Mouse (Mus musculus) neural tube, embryonic 14.5 days (tissue): ENCODE data around the gene Inca1. TPM values are rescaled to one million over a fixed set of nuclear protein-coding genes. Genes with fewer than 3 reads are reported as not detected.

Experiments
- ATAC-seq: fragments of 200-750 bp; cut with Nextera tagmentation; 2 replicates; pipeline ENCODE4 v1.8.0; 2017; ENCODE audit warnings: low read depth, mild to moderate bottlenecking, moderate TSS enrichment, moderate library complexity
- H3K27ac ChIP-seq: fragments of 300-500 bp; sonication (generic); 2 replicates; pipeline ENCODE4 v1.5.1; 2014; ENCODE audit warnings: low read depth, mild to moderate bottlenecking, control low read depth, low read length, moderate library complexity, mixed read lengths
- H3K27me3 ChIP-seq: fragments of 300-500 bp; sonication (generic); 2 replicates; pipeline ENCODE4 v1.6.1; 2014; ENCODE audit warnings: low read length; ENCODE audit not compliant: control insufficient read depth, insufficient read depth
- H3K36me3 ChIP-seq: fragments of 300-500 bp; sonication (generic); 2 replicates; pipeline ENCODE4 v1.6.1; 2014; ENCODE audit warnings: low read length, mixed read lengths; ENCODE audit not compliant: control insufficient read depth, insufficient read depth
- H3K4me1 ChIP-seq: fragments of 300-500 bp; sonication (generic); 2 replicates; pipeline ENCODE4 v1.6.1; 2014; ENCODE audit warnings: low read length; ENCODE audit not compliant: control insufficient read depth, insufficient read depth
- H3K4me2 ChIP-seq: fragments of 300-500 bp; sonication (generic); 2 replicates; pipeline ENCODE4 v1.6.1; 2014; ENCODE audit warnings: mild to moderate bottlenecking, low read depth, low read length, control low read depth
- H3K4me3 ChIP-seq: fragments of 300-500 bp; sonication (generic); 2 replicates; pipeline ENCODE4 v1.5.1; 2014; ENCODE audit warnings: low read depth, low read length, control low read depth, mixed read lengths
- H3K9ac ChIP-seq: fragments of 300-500 bp; sonication (generic); replicated peaks from 2 replicates; pipeline ENCODE4 v1.6.1; 2014; ENCODE audit warnings: low read depth, mild to moderate bottlenecking, control low read depth, low read length, mixed read lengths
- H3K9me3 ChIP-seq: fragments of 300-500 bp; sonication (generic); 2 replicates; pipeline ENCODE4 v1.6.1; 2016; ENCODE audit warnings: low read length; ENCODE audit not compliant: control insufficient read depth
- WGBS: fragments of 180-500 bp; shearing (Covaris S2); extraction: QIAGEN DNeasy Blood & Tissue Kit; methylation state at CpG from one replicate; pipeline ENCODE4 v1.1.7; 2014; 5-methylcytosine and 5-hydroxymethylcytosine counted together
- polyA plus RNA-seq: library from polyadenylated mRNA; unstranded; fragments of >200 nt; fragmentation: Nextera tagmentation; extraction: Ambion mirVana; gene quantifications from 2 replicates; pipeline ENCODE4 v1.2.1, GENCODE M21; 2014

Gene Inca1
- polyA plus RNA-seq, 1 experiment from 2014 or later: 1.4 TPM

DNA sequence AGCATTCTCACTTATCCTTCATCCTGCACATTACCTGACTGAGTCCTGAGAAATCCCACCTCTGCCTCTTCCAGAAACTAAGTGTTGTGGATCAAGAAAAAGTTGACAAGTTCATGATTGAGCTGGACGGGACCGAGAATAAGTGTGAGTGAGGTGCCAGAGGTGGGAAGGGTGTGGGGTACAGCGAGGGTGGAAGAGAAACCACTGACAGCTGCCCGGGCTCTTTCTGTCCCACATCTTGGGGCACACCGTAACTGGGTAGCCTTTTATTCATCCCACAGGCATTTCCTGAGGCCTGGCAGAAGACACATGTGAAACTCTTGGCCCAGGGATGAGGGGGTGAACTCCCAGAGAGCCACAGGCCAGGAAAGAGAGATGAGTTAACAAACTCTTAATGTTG, 41.4 kb downstream of the Inca1 start:
- Histone ChIP-seq H3K27ac (no peak overlapping the region), H3K4me2 (no peak overlapping the region)
- 82% methylated on average over 5 of the region's 5 CpGs for WGBS

DNA sequence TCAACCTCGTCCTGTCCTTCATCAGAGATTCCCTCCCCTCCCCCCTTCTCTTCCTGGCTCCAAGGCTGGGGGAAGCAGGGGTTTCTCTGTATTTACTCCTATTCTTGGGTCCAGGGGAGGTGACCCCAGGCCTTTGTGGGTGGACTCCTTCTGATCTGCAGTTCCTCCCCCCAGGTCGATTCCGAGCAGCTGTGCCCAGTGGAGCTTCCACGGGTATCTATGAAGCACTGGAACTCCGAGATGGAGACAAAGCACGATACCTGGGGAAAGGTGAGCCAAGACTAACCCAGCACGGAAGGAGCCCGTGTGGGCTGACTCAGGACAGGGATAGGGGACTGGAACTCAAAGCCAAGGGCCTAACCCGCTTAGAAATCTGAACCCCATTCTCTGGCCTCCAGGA, 42.0 kb downstream of the Inca1 start:
- WGBS: 73% methylated on average over 9 of the region's 9 CpGs
- Histone ChIP-seq H3K36me3 (peaks cover 10% of the 10 kb centered on the region), H3K27me3 (no peaks in the 10 kb centered on the region), H3K4me3 (no peak overlapping the region), H3K4me2 (no peak overlapping the region), H3K27ac (no peak overlapping the region), H3K4me1 (peaks cover 17% of the 10 kb centered on the region), H3K9me3 (no peaks in the 10 kb centered on the region), H3K9ac (no peak overlapping the region)
- ATAC-seq: no peak

More for the DNA sequence above, 41.4 kb downstream of the Inca1 start:
- no peak overlapping the region for H3K9ac ChIP-seq
- no peak for ATAC-seq
- no peaks in the 10 kb centered on the region for H3K27me3 ChIP-seq
- H3K36me3 ChIP-seq: peaks cover 14% of the 10 kb centered on the region
- no peak overlapping the region for H3K4me3 ChIP-seq
- no peaks in the 10 kb centered on the region for H3K9me3 ChIP-seq
- peaks cover 14% of the 10 kb centered on the region for H3K4me1 ChIP-seq

DNA sequence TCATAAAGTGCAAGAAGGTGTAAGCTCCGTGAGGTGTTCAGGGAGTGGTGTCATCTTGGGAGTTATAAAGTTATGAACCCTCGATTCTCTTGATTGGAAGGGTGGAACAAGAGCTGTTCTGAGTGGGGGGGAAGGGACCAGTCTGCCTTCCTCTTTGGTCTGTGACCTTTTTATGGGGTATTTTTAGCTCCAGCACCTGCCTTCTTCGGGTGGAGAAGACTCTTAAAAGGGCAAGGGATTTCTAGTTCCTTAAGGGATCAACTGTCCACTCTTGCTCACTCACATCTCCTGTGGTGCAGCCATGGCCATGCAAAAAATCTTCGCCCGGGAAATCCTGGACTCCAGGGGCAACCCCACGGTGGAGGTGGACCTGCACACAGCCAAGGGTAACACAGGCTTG, 42.4 kb downstream of the Inca1 start:
- Histone ChIP-seq H3K9ac (no peak overlapping the region), H3K36me3 (peaks cover 8% of the 10 kb centered on the region)

DNA sequence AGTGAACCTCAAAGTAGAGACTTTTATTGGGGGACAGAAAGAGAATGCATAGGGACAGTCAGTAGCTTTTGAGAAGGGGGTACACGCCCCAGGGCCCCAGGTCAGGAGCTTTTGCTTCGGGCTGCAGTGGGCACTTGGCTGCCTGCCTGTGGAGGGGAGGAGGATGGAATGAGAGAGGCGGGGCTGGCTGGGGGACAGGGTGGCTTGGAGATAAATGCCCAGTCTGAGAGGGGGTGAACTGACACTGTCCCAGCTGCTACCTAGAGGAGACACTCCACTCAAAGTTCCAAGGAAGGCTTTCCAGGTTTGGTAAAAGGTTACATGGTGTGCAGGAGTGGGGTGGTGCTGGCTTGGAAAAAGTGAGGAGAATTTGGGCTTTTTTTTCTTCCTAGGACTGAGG, 43.0 kb downstream of the Inca1 start, which contains the start of gene Eno3:
Gene Eno3 (plus strand): TSS at position 239 of the 400 bp plus-strand sequence.
- H3K27ac ChIP-seq: peak within 1 kb of the TSS; percentile 96
- peaks cover 4% of the 10 kb centered on the region for H3K36me3 ChIP-seq
- peak within 1 kb of the TSS; percentile 91 for H3K4me2 ChIP-seq
- no peak for ATAC-seq
- H3K27me3 ChIP-seq: no peaks in the 10 kb centered on the region
- WGBS: 6% methylated on average over 3 of the region's 3 CpGs
- H3K4me3 ChIP-seq: peak within 1 kb of the TSS; percentile 98
- H3K9ac ChIP-seq: peak within 1 kb of the TSS; percentile 59
- H3K9me3 ChIP-seq: no peaks in the 10 kb centered on the region
- H3K4me1 ChIP-seq: peaks cover 23% of the 10 kb centered on the region

More for the DNA sequence above, 42.4 kb downstream of the Inca1 start:
- no peak overlapping the region for H3K4me3 ChIP-seq
- no peak overlapping the region for H3K27ac ChIP-seq
- peaks cover 21% of the 10 kb centered on the region for H3K4me1 ChIP-seq
- no peak overlapping the region for H3K4me2 ChIP-seq
- H3K27me3 ChIP-seq: no peaks in the 10 kb centered on the region
- no peaks in the 10 kb centered on the region for H3K9me3 ChIP-seq
- 49% methylated on average over 6 of the region's 6 CpGs for WGBS
- no peak for ATAC-seq

DNA sequence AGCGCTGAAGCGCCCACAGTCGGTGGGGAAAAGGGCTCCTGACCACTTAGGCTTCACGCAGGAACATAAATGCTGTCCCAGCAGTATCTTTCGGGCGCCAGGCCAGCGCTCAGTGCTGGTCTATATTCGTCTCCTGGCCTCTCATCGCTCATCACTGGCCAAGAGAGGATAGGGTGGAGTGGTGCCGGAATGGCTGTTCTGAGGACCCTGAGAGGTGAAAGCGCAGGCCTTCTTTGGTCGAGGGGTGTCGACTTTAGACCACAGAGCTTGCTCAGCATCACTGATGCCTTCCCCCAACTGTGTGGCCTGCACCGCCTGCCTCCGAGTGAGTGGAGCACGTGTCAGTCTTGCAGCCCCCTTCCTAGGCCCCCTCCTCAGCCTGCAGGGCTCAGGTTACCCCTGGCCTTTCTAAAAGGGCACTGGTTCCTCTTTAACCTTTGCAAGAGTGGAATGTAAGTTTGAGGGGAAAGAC, 43.5 kb downstream of the Inca1 start:
- H3K4me2 ChIP-seq: peak overlapping the region; percentile 91
- peaks cover 23% of the 10 kb centered on the region for H3K4me1 ChIP-seq
- no peak for ATAC-seq
- H3K4me3 ChIP-seq: peak overlapping the region; percentile 98
- peaks cover 4% of the 10 kb centered on the region for H3K36me3 ChIP-seq
- H3K27ac ChIP-seq: peak overlapping the region; percentile 96
- H3K9me3 ChIP-seq: no peaks in the 10 kb centered on the region
- peak overlapping the region; percentile 59; the same call in 1 of the 2 replicates for H3K9ac ChIP-seq
- no peaks in the 10 kb centered on the region for H3K27me3 ChIP-seq
- WGBS: 5% methylated on average over 16 of the region's 16 CpGs

DNA sequence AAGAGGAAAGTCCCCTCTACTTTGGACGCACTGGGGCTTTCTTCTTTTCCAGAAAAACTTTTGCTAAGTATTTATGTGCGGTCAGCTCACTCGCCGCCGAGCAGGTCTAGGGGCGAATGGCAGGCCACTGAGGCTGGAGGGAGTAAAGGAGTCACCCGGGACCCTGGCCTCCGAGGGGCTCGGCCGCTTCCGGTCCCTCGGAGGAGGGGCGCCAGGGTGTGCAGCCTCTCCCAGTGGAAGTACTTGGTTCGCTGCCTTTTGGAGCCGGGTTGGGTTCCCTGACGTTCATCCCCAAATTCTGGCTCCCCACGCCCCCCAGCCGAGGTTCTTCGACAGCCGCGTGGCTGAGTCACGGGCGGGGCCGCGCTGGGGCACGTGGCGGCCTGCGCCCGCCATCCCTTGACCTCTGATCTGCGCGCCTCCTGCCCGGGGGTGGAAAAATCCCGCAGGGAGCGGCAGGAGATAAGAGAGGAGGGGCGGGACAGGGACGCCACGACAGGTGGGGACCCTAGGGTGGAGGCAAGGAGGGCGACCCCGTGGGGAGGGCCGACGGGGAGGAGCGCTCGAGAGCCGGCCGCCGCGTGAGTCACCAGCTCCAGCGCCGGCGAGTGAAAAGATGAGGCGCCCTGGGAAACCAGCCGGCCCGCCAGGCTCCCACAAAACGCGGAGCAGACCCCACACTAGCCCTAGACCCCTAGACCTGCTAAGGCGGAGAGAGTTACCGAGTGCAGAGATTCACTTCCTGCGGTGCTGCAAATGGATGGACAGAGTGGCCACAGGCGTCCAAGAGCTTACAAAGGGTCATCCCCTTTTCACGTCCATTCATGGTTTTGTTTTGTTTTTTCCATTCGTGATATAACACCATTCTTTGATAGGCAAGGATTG, 44.1 kb downstream of the Inca1 start:
- peak overlapping the region; percentile 91 for H3K4me2 ChIP-seq
- H3K36me3 ChIP-seq: peaks cover 11% of the 10 kb centered on the region
- H3K9ac ChIP-seq: peak overlapping the region; percentile 59
- peak overlapping the region; percentile 96 for H3K27ac ChIP-seq
- H3K4me1 ChIP-seq: peaks cover 23% of the 10 kb centered on the region
- ATAC-seq: 0 out of 2 replicates have a peak, but pooled peaks have one; percentile 19
- H3K4me3 ChIP-seq: peak overlapping the region; percentile 98
- H3K27me3 ChIP-seq: no peaks in the 10 kb centered on the region
- WGBS: under 1% methylated on average over 60 of the region's 61 CpGs
- H3K9me3 ChIP-seq: no peaks in the 10 kb centered on the region

DNA sequence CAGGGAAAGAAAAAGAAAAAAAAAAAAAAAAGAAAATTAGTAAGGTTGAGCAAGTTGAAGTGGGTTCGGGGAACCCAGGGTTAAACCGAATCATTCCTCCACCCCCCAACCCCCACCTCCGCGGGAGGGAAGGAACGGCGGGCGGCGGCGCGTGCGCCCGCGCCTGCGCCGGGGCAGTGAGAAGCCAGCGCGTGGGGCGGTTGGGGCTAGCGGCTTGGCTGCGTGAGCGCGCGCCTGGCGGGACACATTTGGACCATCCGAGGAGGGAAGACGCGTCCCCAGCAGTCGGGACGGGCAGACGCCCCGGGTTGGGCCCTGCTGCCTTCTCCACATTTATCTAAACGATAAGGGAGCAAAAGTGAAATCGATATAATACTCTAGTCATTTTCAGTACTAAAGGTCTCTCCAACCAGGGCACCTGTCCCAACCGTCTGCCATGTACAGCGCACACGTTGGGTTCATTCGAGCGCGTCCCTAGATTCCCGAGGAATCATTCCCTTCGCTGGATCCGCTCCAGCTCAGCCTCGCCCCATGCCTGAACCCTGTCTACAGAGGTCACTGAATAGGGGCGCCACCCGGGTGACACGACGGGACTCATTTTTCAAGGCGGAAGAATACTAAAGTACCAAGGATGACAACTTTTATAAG, 44.9 kb downstream of the Inca1 start:
- H3K9ac ChIP-seq: peak overlapping the region; percentile 95
- ATAC-seq: peak; percentile 33; the same call in 1 of the 2 replicates
- H3K27ac ChIP-seq: peak overlapping the region; percentile 96
- WGBS: under 1% methylated on average over 44 of the region's 48 CpGs
- peak overlapping the region; percentile 91 for H3K4me2 ChIP-seq
- peak overlapping the region; percentile 98 for H3K4me3 ChIP-seq
- H3K4me1 ChIP-seq: peaks cover 23% of the 10 kb centered on the region
- H3K27me3 ChIP-seq: no peaks in the 10 kb centered on the region
- H3K36me3 ChIP-seq: peaks cover 17% of the 10 kb centered on the region
- H3K9me3 ChIP-seq: no peaks in the 10 kb centered on the region

DNA sequence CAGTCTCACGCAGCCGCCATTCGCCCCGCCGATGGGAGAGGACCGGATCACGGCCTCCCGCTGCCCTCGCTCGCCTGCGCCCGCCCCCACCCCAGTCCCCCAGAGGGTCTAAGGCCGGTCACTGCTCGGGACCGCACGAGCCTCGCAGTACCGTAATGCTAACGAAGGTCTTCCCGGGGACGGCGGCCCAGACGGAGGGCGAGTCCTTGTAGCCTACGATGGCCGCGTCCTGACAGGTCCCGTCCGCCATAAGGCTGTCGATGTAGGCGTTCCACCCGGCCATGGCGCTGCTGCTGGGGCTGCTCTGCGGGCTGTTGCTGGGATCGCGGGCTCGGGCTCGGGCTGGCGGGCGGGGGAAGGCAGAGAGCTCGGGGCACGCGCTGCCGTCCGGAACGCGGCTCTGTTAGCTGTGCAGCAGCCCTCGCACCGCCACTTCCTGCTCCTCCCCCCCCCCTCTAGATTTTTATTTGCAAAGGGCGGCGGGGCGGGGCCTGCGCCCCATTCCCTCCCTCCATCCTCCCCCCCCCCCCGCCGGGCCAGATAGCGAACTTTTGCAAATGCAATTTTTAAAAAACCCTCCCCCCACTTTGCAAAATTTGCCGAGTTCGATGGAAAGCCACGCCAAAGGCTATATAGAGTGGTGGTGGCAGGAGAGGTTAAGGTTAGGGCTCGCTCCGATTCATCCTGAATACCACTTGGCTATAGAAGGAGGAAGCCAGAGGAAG, 45.6 kb downstream of the Inca1 start, which contains the start of gene Pfn1:
Gene Pfn1 (minus strand): TSS at position 447 of the 725 bp plus-strand sequence.
- Histone ChIP-seq H3K4me3 (peak within 1 kb of the TSS; percentile 98), H3K4me2 (peak within 1 kb of the TSS; percentile 91), H3K27ac (peak within 1 kb of the TSS; percentile 96), H3K27me3 (no peaks in the 10 kb centered on the region), H3K9me3 (no peaks in the 10 kb centered on the region), H3K4me1 (peaks cover 23% of the 10 kb centered on the region), H3K36me3 (peaks cover 24% of the 10 kb centered on the region), H3K9ac (peak within 1 kb of the TSS; percentile 95)
- WGBS: under 1% methylated on average over 43 of the region's 61 CpGs
- peak; percentile 54 for ATAC-seq
